In the genomic region with DNA sequence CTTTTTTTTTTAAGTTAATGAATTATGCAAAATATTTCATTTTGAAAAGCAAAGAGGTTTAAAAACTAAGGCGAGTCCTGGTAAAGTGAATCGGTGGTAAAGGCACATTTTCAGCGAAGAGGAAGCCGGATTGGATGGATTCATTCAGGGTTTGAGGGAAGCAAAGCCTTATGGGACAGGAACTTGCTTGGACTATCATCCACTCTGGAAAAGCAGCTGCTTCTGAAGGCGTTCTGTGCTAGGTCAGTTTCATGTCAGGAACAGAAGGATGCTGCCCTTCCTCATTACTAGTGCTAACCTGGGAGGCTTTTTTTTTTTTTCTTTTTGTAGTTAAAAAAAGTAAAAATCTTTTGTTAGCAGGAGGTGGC, we compare ENCODE assay signal across 11 mouse cellular contexts. TPM values are rescaled to one million over a fixed set of nuclear protein-coding genes. Genes with fewer than 3 reads are reported as not detected.
DNase-seq lines count a peak whose midpoint lies in the region; ATAC-seq lines count a peak whose summit lies in the region.
"Had no signal": no experiment of that assay in that cellular context is flagged by ENCODE, and none has a peak within 500 bp of the region (broad histone marks: within the 10 kb centered on the region; RNA-seq: fewer than 3 reads in every experiment).

No protein-coding gene starts in this region.

- H3K4me3 ChIP-seq in liver, embryonic 11.5 days (ENCODE audit: low read depth, low read length), result peak overlapping the region; percentile 38
- peak overlapping the region; percentile 4; the same call in 1 of the 2 replicates for H3K4me3 ChIP-seq in brown adipose tissue, adult 24 weeks (ENCODE audit: insufficient read depth, low read depth, low read length)
- H3K4me3 ChIP-seq: neural tube, embryonic 12.5 days had no signal

- peaks cover 23% of the 10 kb centered on the region for H3K4me1 ChIP-seq in liver, embryonic 11.5 days (replicated peaks; ENCODE audit: control insufficient read depth, insufficient read depth, low read length)
- H3K4me1 ChIP-seq in brown adipose tissue, adult 24 weeks (ENCODE audit: control insufficient read depth, insufficient read depth, insufficient read length, low read length), result peaks cover 21% of the 10 kb centered on the region
- H3K4me1 ChIP-seq: neural tube, embryonic 12.5 days had no signal

- H3K9ac ChIP-seq in liver, embryonic 11.5 days (ENCODE audit: low read depth, low read length), result peak overlapping the region; percentile 44
- H3K9ac ChIP-seq: limb, embryonic 15.5 days; neural tube, embryonic 12.5 days had no signal

- ATAC-seq in CD4-positive, CD25-positive, alpha-beta regulatory T cell, adult 4 months, result no peak
- ATAC-seq in liver, embryonic 11.5 days (replicated peaks; ENCODE audit: low FRiP score), result no peak
- ATAC-seq in megakaryocyte, adult 5-6 weeks (ENCODE audit: poor library complexity, severe bottlenecking), result peak; percentile 42

- H3K9me3 ChIP-seq in liver, embryonic 11.5 days (ENCODE audit: control insufficient read depth, low read length), result no peaks in the 10 kb centered on the region
- H3K9me3 ChIP-seq: limb, embryonic 15.5 days; neural tube, embryonic 12.5 days had no signal

- peak overlapping the region; percentile 28 for H3K27ac ChIP-seq in liver, embryonic 11.5 days (ENCODE audit: low read depth, low read length)
- no peak overlapping the region for H3K27ac ChIP-seq in brown adipose tissue, adult 24 weeks (replicated peaks; ENCODE audit: low read depth, low read length)
- H3K27ac ChIP-seq: neural tube, embryonic 12.5 days had no signal

- H3K36me3 ChIP-seq in liver, embryonic 11.5 days (ENCODE audit: control insufficient read depth, insufficient read depth, low read length), result no peaks in the 10 kb centered on the region
- H3K36me3 ChIP-seq: limb, embryonic 15.5 days; neural tube, embryonic 12.5 days had no signal

- 58% methylated on average over 5 of the region's 5 CpGs for WGBS in liver, embryonic 11.5 days

- no peaks in the 10 kb centered on the region for H3K27me3 ChIP-seq in liver, embryonic 11.5 days (replicated peaks; ENCODE audit: control insufficient read depth, insufficient read depth, low read length)
- H3K27me3 ChIP-seq: limb, embryonic 15.5 days; neural tube, embryonic 12.5 days had no signal

- H3K4me2 ChIP-seq in liver, embryonic 11.5 days, result peak overlapping the region; percentile 45
- H3K4me2 ChIP-seq: neural tube, embryonic 12.5 days had no signal

- DNase-seq in CD4-positive, CD25-positive, alpha-beta regulatory T cell, adult 2 months (ENCODE audit: low read depth, low spot score), result peak; percentile 39
- no peak for DNase-seq in liver, embryonic 11.5 days (ENCODE audit: low spot score)
- no peak for DNase-seq in liver
- no peak for DNase-seq in ovary, postnatal 36 days (ENCODE audit: low spot score)
- no peak for DNase-seq in layer of hippocampus, postnatal 14 days (ENCODE audit: low spot score in 2 of 2)
- DNase-seq: heart, postnatal 14 days had no signal

RNA-seq across cellular contexts. Expression of a gene that starts 34.9 kb away (rescaled TPM):
- polyA plus RNA-seq in CD4-positive, CD25-positive, alpha-beta regulatory T cell, adult 4 months (2017; shearing (Covaris generic)), result 10 to 100 TPM; 25.3 to 27.1 TPM
- 35.8 and 38.7 TPM in 2 replicates for polyA plus RNA-seq in liver, embryonic 11.5 days (2014; fragmentation: Nextera tagmentation; extraction: Ambion mirVana)
- polyA plus RNA-seq in brown adipose tissue, adult 24 weeks (2012; ENCODE audit: insufficient read depth, insufficient read length, missing spikeins), result 25.0 and 28.1 TPM in 2 replicates
- total RNA-seq in megakaryocyte, adult 5-6 weeks (2015), result 31.4 and 38.6 TPM in 2 replicates
- 72.6 and 75.8 TPM in 2 replicates for total RNA-seq in megakaryocyte, adult 5-6 weeks (2017)
- 10 to 100 TPM; 44.0 to 47.7 TPM for total RNA-seq in layer of hippocampus, postnatal 14 days (2021)

RNA-seq across cellular contexts. Expression of a gene that starts 35.2 kb away (rescaled TPM):
- polyA plus RNA-seq in CD4-positive, CD25-positive, alpha-beta regulatory T cell, adult 4 months (2017; shearing (Covaris generic)), result 100 to 1,000 TPM; 149 to 199 TPM
- 22.7 and 25.3 TPM in 2 replicates for polyA plus RNA-seq in liver, embryonic 11.5 days (2014; fragmentation: Nextera tagmentation; extraction: Ambion mirVana)
- polyA plus RNA-seq in brown adipose tissue, adult 24 weeks (2012; ENCODE audit: insufficient read depth, insufficient read length, missing spikeins), result 10.0 and 11.5 TPM in 2 replicates
- 66.4 and 69.3 TPM in 2 replicates for total RNA-seq in megakaryocyte, adult 5-6 weeks (2015)
- total RNA-seq in megakaryocyte, adult 5-6 weeks (2017), result 138 and 142 TPM in 2 replicates
- total RNA-seq in layer of hippocampus, postnatal 14 days (2021), result 1 to 10 TPM; 6.0 to 6.3 TPM
